Mouse (Mus musculus) G1E (cell line): Measurements from ENCODE around the gene Nrxn3.

Source experiments
- CTCF ChIP-seq: IDR thresholded peaks from 2 replicates; pipeline ENCODE4 v1.5.1; 2012; ENCODE audit warnings: low read depth, low read length, inconsistent platforms, mixed read lengths
- GATA1 ChIP-seq: IDR thresholded peaks from 2 replicates; pipeline ENCODE4 v1.6.1; 2012; ENCODE audit warnings: borderline replicate concordance, low read length, inconsistent platforms, mixed read lengths
- TAL1 ChIP-seq: conservative IDR thresholded peaks from 2 replicates; pipeline ENCODE4 v1.6.1; 2012; ENCODE audit warnings: low read depth, low read length, inconsistent platforms, mixed read lengths

DNA sequence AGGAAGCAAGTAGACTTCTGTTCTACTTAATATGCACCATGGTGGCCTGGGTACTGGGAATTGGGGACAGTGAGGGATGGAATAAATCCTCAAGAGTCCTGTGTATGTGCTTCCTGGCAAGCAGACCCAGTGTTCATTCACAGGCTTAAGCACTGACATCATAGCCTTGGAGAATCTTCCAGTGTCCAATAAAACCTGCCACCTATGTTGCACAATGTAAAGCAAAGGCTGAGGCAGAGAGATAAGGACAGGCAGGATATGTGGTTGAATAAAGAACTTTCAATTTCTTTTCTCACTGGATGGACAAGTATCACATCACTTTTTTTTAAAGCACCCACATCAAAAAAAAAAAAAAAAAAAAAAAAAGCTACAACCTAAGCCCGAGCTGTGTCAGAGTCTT is 1240.4 kb downstream of the Nrxn3 start:
- TF ChIP-seq CTCF (no peak), GATA1 (no peak), TAL1 (no peak)
